Mouse (Mus musculus) E14TG2a.4 (cell line): ENCODE measurements around the gene Gtpbp1.
"Not testable (repeated sequence)": the region's sequence is repeated elsewhere in the genome, so short reads cannot be mapped to it uniquely, and the experiment has no call there.

Experiments
- H3K27me3 ChIP-seq: 2 replicates; pipeline ENCODE4 v1.6.1; 2014; ENCODE audit warnings: low read length, control low read depth; ENCODE audit not compliant: insufficient read depth
- H3K36me3 ChIP-seq: 2 replicates; pipeline ENCODE4 v1.6.1; 2014; ENCODE audit warnings: low read length, control low read depth; ENCODE audit not compliant: insufficient read depth
- H3K4me1 ChIP-seq: replicated peaks from 2 replicates; pipeline ENCODE4 v1.6.1; 2014; ENCODE audit warnings: low read depth, low read length, control low read depth
- H3K4me3 ChIP-seq: replicated peaks from 2 replicates; pipeline ENCODE4 v1.5.1; 2014; ENCODE audit warnings: mild to moderate bottlenecking, low read length
- H3K9me3 ChIP-seq: 2 replicates; pipeline ENCODE4 v1.6.1; 2014; ENCODE audit warnings: low read length, control low read depth
- CTCF ChIP-seq: conservative IDR thresholded peaks from 2 replicates; pipeline ENCODE4 v1.5.1; 2014; ENCODE audit warnings: low read length
- NANOG ChIP-seq: IDR thresholded peaks from 2 replicates; pipeline ENCODE4 v1.6.1; 2014; ENCODE audit warnings: borderline replicate concordance, low read length, mixed read lengths
- POU5F1 ChIP-seq: IDR thresholded peaks from 2 replicates; pipeline ENCODE4 v1.6.1; 2014; ENCODE audit warnings: low read length, borderline replicate concordance

Gene Gtpbp1

DNA sequence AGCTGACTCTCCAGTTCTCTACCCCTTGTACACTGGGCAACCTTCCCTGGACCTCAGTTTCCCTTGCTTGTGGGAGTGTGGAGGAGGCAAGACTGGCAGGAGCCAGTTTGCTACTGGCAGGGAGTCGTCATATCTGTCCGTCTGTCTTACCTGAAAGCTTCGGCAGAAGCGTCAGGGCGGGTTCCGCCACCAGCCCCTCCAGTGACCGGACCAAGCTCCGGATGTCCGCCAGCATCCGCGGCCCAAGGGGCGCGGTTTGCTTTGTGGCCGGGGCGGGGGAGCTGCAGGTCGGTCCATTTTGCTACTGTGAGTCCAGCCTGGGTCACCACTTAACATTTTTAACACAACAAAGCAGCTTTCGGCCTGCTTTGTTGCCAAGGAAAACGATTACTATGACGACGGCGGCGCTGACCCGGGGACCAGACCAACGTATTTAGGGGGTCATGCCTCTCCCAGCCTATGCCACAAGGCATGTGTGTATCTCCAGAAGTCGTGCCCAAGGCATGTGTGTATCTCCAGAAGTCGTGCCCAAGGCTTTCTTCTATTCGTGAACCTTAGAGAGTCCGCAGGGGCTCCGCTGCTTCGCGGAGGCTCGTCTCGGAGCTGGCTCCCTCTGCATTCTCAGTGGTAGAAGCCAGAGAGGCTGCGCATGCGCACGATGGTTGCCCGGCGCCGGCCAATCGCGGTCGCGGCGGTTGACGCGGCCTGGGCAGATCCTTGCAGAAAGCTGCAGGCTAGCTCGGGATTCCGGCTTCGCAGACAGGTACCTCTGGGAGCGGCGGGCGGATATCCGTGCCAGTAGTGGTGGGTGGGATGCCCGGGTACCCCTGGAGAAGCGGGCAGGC lies 31.9 kb upstream of the Gtpbp1 start, which contains the start of the genes Fam227a and Cby1:
Gene Fam227a (minus strand): TSS at position 426 of the 845 bp plus-strand sequence.
Gene Cby1 (plus strand): TSS at position 669 of the 845 bp plus-strand sequence.
- TF ChIP-seq NANOG (no peak), POU5F1 (no peak; the same call in 1 of the 2 replicates)
- no peaks in the 10 kb centered on the region for H3K27me3 ChIP-seq
- H3K4me1 ChIP-seq = peaks cover 27% of the 10 kb centered on the region
- peaks cover 20% of the 10 kb centered on the region for H3K36me3 ChIP-seq
- H3K4me3 ChIP-seq = peak within 1 kb of the TSS; percentile 87
- H3K9me3 ChIP-seq = no peaks in the 10 kb centered on the region

DNA sequence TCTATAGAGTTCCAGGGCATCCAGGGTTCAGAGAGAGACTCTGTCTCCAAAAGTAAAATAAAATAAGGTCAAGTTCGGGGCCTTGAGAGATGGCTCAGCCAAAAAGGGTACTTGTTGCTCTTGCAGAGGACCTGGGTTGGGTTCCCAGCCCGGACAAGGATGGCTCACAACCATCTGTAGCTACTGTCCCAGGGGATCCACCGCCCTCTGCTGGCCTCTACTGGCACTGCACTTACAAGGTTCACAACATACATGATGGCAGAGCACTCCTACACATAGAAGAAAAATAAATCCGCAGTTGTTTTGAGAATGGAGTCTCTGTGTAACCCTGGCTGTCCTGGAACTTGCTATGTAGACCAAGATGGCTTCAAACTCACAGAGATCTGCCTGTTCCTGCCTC lies 28.8 kb upstream of the Gtpbp1 start:
- H3K27me3 ChIP-seq = no peaks in the 10 kb centered on the region
- no peaks in the 10 kb centered on the region for H3K9me3 ChIP-seq
- peak; percentile 90 for TF ChIP-seq CTCF
- TF ChIP-seq POU5F1 = no peak
- no peak for TF ChIP-seq NANOG
- H3K36me3 ChIP-seq = peaks cover 44% of the 10 kb centered on the region
- H3K4me3 ChIP-seq = no peak overlapping the region
- peaks cover 21% of the 10 kb centered on the region for H3K4me1 ChIP-seq

DNA sequence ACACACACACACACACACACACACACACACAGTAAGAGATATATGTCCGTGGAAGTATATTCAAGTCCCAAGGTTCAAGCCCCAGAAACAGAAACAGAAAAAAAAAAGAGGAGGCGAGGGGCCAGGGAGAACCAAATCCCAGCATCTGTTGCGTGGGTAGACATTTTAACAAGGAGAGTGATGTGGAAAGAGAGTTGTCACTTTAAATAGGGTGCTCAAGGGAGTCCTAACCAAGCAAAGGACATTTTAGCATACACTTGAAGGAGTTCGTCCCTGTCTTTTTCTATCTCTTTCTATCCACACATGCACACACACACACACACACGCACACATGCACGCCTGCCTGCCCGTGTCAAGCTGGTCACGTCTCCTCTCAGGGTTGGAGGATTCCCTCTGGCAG lies 26.0 kb upstream of the Gtpbp1 start:
- peaks cover 60% of the 10 kb centered on the region for H3K36me3 ChIP-seq
- no peak overlapping the region for H3K4me3 ChIP-seq
- H3K9me3 ChIP-seq = no peaks in the 10 kb centered on the region
- H3K27me3 ChIP-seq = no peaks in the 10 kb centered on the region
- H3K4me1 ChIP-seq = peaks cover 23% of the 10 kb centered on the region
- TF ChIP-seq CTCF = no peak
- no peak for TF ChIP-seq NANOG
- TF ChIP-seq POU5F1 = no peak

DNA sequence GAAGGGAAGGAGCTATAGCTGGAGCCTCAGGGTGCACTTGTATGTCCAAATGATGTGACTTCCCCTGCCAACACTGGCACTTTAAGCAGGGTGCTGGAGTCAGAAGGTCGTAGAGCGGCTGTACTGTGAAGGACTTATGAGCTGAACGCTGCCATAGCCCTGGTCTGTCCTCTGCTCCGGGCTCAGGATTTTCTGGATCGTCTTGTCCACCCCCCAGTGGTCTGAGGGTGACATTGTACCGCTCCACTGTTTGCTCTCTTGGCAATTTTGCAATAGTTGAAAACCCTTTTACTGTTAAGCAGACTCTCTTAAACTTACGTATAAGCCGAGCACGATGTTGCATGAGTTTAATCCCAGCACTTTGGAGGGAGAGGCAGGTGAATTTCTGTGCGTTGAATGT lies 21.4 kb upstream of the Gtpbp1 start:
- H3K4me1 ChIP-seq = peaks cover 43% of the 10 kb centered on the region
- TF ChIP-seq POU5F1 (no peak), CTCF (peak; percentile 10; the same call in 1 of the 2 replicates)
- H3K4me3 ChIP-seq = no peak overlapping the region
- H3K9me3 ChIP-seq = no peaks in the 10 kb centered on the region
- peaks cover 63% of the 10 kb centered on the region for H3K36me3 ChIP-seq
- no peaks in the 10 kb centered on the region for H3K27me3 ChIP-seq

DNA sequence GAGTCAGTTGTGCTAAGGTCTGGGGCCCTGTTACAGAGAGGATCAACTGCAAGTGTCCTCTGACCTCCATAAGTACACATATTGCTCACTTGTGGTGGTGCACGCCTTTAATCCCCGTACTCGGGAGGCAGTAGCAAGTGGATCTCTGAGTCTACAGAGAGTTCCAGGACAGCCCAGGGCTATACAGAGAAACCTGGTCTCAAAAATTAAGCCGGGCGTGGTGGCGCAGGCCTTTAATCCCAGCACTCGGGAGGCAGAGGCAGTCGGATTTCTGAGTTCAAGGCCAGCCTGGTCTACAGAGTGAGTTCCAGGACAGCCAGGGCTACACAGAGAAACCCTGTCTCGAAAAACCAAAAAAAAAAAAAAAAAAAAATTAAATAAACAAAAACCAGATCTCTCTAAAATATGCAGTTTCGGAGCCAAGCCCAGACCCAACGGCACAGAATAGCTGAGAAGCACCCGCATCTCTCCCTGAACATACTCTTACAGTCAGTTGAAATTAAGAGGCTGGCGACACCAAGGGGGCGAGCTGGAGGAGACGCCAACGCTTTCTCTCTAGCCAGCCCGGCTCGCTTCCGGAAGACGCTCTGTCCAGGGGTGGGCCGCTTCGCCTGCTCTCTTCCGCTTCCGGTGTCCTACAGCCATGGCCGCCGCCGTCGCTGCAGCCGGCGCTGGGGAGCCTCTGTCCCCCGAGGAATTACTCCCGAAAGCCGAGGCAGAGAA lies 20.2 kb upstream of the Gtpbp1 start, which contains the start of gene Tomm22:
Gene Tomm22 (plus strand): TSS at position 613 of the 723 bp plus-strand sequence.
- H3K9me3 ChIP-seq = no peaks in the 10 kb centered on the region
- no peaks in the 10 kb centered on the region for H3K27me3 ChIP-seq

DNA sequence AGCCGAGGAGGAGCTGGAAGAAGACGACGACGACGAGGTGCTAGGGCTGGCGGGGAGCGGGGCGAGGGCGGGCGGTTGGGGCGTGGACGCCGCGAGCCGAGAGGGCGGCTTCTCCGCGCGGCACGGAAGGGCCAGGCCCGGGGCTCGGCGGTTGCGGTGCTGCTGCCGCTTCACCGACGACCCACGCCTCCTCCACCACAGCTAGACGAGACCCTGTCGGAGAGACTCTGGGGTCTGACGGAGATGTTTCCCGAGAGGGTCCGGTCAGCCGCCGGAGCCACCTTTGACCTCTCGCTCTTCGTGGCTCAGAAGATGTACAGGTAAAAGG lies 19.7 kb upstream of the Gtpbp1 start:
- Histone ChIP-seq H3K9me3 (no peaks in the 10 kb centered on the region), H3K4me3 (peak overlapping the region; percentile 97), H3K27me3 (no peaks in the 10 kb centered on the region), H3K36me3 (peaks cover 66% of the 10 kb centered on the region), H3K4me1 (peaks cover 52% of the 10 kb centered on the region)
- TF ChIP-seq NANOG = no peak
- TF ChIP-seq CTCF = no peak
- TF ChIP-seq POU5F1 = no peak

More for the DNA sequence above, 20.2 kb upstream of the Gtpbp1 start, which contains the start of gene Tomm22:
- Histone ChIP-seq H3K36me3 (peaks cover 66% of the 10 kb centered on the region), H3K4me1 (peaks cover 50% of the 10 kb centered on the region), H3K4me3 (peak within 1 kb of the TSS; percentile 97)
- TF ChIP-seq POU5F1 (no peak), NANOG (no peak), CTCF (no peak)

DNA sequence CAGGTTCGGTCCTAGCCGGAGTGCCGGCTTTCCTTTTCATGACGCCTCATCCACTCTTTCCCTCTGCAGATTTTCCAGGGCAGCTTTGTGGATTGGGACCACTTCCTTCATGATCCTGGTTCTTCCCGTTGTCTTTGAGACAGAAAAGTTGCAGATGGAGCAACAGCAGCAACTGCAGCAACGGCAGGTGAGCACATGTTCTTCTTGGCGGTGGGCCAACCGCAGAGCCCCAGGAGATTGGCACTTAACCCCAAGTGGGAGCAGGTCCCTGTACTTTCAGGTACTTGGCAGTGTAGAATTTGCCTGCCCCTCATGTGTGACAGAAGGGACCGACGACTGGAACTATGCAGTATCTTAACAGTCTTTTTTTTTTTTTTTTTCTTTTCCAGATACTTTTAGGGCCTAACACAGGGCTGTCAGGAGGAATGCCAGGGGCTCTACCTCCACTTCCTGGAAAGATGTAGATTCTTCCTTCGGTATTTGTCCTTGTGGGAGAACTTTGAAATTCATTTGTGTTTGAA lies 18.8 kb upstream of the Gtpbp1 start:
- Histone ChIP-seq H3K4me1 (peaks cover 59% of the 10 kb centered on the region), H3K36me3 (peaks cover 66% of the 10 kb centered on the region), H3K4me3 (peak overlapping the region; percentile 97)
- not testable (repeated sequence) for H3K9me3 ChIP-seq, H3K27me3 ChIP-seq

DNA sequence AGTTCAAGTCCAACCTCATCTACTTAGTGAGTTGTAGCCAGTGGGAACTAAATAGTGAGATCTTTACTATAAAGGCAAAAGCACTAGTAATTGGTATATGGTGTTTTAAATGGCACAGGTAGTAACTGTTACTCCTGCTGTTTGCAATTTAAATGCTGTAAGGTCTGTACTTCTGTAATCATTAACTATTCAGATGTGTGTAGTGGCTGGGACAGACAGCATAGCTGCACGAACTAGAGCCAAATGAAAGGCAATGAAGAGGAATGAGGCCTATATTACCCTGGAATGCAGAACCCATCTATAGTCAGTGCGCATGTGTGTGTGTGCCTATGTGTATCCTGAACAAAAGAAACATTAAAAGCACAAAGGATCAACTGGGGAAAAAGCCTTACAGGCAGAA lies 12.7 kb upstream of the Gtpbp1 start:
- Histone ChIP-seq H3K27me3 (no peaks in the 10 kb centered on the region), H3K9me3 (no peaks in the 10 kb centered on the region), H3K4me1 (peaks cover 66% of the 10 kb centered on the region), H3K36me3 (peaks cover 83% of the 10 kb centered on the region), H3K4me3 (no peak overlapping the region)
- TF ChIP-seq NANOG = no peak
- TF ChIP-seq CTCF = no peak
- no peak for TF ChIP-seq POU5F1
